Mouse (Mus musculus): ENCODE results near the gene Slc22a2. TPM values are rescaled to one million over a fixed set of nuclear protein-coding genes. Genes with fewer than 3 reads are reported as not detected.
"Not testable (repeated sequence)": the region's sequence is repeated elsewhere in the genome, so short reads cannot be mapped to it uniquely, and the experiment has no call there.

Gene Slc22a2
- polyA plus RNA-seq, 1 experiment from 2014 or later = 1.8 TPM

DNA sequence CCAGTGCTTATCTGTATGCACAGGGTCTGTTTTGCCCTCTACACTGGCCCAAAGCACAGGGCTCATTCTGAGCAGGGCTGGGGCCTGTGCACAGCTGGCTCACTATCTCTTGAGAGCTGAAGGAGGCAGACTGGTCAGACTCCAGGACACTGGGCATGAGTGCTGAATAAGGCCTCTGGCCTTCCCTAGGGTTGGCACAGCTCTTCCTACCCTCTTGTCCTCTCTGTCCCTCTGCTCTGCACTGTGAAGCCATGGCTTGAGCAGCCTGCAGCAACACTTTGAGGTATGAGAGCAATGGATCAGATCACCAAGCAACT lies 85.4 kb downstream of the Slc22a2 start:
- Histone ChIP-seq H3K27me3 (ENCODE audit: control insufficient read depth, insufficient read depth, low read length) (no peaks in the 10 kb centered on the region), H3K4me1 (ENCODE audit: control insufficient read depth, insufficient read depth, low read length) (peaks cover 19% of the 10 kb centered on the region), H3K27ac (ENCODE audit: low read depth, low read length) (peak overlapping the region; percentile 66; the same call in 1 of the 2 replicates), H3K4me2 (replicated peaks; ENCODE audit: low read depth, low read length) (no peak overlapping the region), H3K9me3 (ENCODE audit: control insufficient read depth, low read length) (no peaks in the 10 kb centered on the region), H3K9ac (ENCODE audit: low read depth, low read length) (no peak overlapping the region), H3K4me3 (ENCODE audit: low read length) (no peak overlapping the region), H3K36me3 (ENCODE audit: control insufficient read depth, insufficient read depth, low read length) (no peaks in the 10 kb centered on the region)
- ATAC-seq (ENCODE audit: low FRiP score, low TSS enrichment) = peak; percentile 13; the same call in 1 of the 2 replicates

DNA sequence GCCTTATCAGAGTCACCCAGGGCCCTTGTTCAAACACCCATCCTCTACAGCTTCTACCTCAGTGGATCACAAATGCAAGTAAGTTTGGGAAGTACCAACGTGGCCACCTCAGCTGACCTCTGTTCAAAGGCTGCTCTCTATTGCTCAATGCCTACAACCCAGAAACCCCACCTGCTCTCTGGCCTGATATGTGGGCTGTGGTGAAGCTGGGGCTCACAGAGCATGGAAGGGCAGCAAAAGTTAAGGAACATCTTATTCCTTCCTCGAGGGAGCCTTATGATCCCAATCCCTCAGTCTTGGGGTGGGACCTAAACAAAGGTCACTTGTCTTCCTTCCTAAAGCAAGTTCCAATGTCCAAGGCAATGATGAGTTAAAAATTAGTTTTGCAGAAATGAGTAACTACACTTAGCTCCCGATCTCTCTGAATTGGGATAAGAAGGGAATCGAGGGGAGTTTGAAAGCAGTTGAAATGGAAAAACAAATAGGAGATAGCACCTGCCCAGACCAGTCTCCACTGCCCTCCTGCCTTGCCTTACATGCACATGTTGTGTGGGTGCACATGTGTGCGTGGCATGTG lies 87.2 kb downstream of the Slc22a2 start:
- 84% methylated on average over 5 of the region's 5 CpGs for WGBS
- no peaks in the 10 kb centered on the region for H3K9me3 ChIP-seq (ENCODE audit: control insufficient read depth, low read length)
- no peaks in the 10 kb centered on the region for H3K36me3 ChIP-seq (ENCODE audit: control insufficient read depth, insufficient read depth, low read length)
- ATAC-seq (ENCODE audit: low FRiP score, low TSS enrichment) = no peak
- no peak overlapping the region for H3K27ac ChIP-seq (ENCODE audit: low read depth, low read length)
- no peak overlapping the region for H3K9ac ChIP-seq (ENCODE audit: low read depth, low read length)
- H3K27me3 ChIP-seq (ENCODE audit: control insufficient read depth, insufficient read depth, low read length) = no peaks in the 10 kb centered on the region
- peaks cover 19% of the 10 kb centered on the region for H3K4me1 ChIP-seq (ENCODE audit: control insufficient read depth, insufficient read depth, low read length)
- H3K4me2 ChIP-seq (replicated peaks; ENCODE audit: low read depth, low read length) = no peak overlapping the region
- H3K4me3 ChIP-seq (ENCODE audit: low read length) = no peak overlapping the region

DNA sequence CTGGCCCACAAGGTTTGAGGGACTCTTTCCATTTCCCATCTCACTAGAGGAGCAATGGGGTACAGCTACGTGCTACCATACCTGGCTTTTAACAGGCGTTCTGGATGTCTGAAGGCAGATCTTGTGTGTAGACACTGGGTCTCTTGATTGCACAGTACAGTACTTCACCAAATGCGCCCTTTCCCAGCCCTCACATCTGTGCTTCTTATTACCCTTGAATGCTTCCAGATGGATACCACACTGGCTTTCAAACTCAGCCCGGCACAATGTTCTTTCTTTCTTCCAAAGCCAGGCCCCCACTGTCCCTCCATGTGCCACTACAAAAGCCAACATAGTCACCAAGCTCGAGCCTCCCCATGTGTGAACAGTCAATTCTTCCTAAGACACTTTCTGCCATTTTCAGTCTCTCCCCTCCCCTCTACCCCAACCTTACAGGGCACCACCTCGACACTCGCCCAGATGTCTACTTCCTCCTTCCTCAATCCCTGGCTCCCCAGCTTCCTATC lies 88.4 kb downstream of the Slc22a2 start:
- no peaks in the 10 kb centered on the region for H3K36me3 ChIP-seq (ENCODE audit: control insufficient read depth, insufficient read depth, low read length)
- no peak overlapping the region for H3K27ac ChIP-seq (ENCODE audit: low read depth, low read length)
- 73% methylated on average over 7 of the region's 7 CpGs for WGBS

DNA sequence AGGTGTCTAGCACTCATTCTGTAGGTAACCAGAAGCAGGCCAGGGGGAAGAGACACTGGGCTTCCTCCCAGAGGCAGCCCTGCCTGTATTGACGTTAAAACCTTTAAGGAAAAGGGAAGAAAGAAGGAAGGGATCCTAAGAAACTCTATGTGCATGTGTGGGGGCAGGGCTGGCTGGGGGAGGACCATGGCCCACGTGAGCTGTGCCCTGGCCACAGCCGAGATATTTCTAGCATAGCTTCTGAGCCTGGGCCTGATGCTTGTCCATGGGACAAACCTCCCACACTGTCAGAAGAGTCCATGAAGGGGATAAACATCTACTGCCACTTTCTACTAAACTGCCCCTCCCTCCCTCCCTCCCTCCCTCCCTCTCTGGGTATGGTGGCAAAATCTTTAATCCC lies 89.9 kb downstream of the Slc22a2 start:
- Histone ChIP-seq H3K27me3 (ENCODE audit: control insufficient read depth, insufficient read depth, low read length) (no peaks in the 10 kb centered on the region), H3K4me2 (replicated peaks; ENCODE audit: low read depth, low read length) (no peak overlapping the region), H3K9ac (ENCODE audit: low read depth, low read length) (no peak overlapping the region), H3K4me1 (ENCODE audit: control insufficient read depth, insufficient read depth, low read length) (peaks cover 10% of the 10 kb centered on the region; the same call in 1 of the 2 replicates), H3K4me3 (ENCODE audit: low read length) (no peak overlapping the region), H3K36me3 (ENCODE audit: control insufficient read depth, insufficient read depth, low read length) (no peaks in the 10 kb centered on the region), H3K9me3 (ENCODE audit: control insufficient read depth, low read length) (no peaks in the 10 kb centered on the region), H3K27ac (ENCODE audit: low read depth, low read length) (no peak overlapping the region)
- 41% methylated on average over 3 of the region's 3 CpGs for WGBS
- ATAC-seq (ENCODE audit: low FRiP score, low TSS enrichment) = no peak

More for the DNA sequence above, 88.4 kb downstream of the Slc22a2 start:
- Histone ChIP-seq H3K27me3 (ENCODE audit: control insufficient read depth, insufficient read depth, low read length) (no peaks in the 10 kb centered on the region), H3K9ac (ENCODE audit: low read depth, low read length) (no peak overlapping the region), H3K9me3 (ENCODE audit: control insufficient read depth, low read length) (no peaks in the 10 kb centered on the region), H3K4me1 (ENCODE audit: control insufficient read depth, insufficient read depth, low read length) (peaks cover 19% of the 10 kb centered on the region), H3K4me2 (replicated peaks; ENCODE audit: low read depth, low read length) (no peak overlapping the region), H3K4me3 (ENCODE audit: low read length) (no peak overlapping the region)
- no peak for ATAC-seq (ENCODE audit: low FRiP score, low TSS enrichment)

DNA sequence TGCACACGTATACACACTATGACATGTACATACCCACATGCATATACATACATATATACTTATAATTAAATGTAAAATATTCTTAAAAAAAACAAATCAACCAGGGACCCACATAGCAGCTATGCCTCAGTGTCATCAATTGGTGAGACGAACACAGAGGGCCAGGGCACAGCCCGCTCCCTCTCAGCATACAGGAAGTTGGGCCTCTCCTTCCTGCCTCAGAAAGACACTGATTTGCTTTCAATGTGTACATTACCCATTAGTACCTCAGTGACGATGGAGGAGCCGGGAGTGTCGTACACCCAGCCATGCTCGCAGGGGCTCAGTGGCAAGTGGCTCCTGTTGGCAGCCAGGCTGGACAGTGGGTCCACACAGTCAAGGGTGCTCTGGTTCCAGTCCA lies 91.0 kb downstream of the Slc22a2 start:
- not testable (repeated sequence) for ATAC-seq (ENCODE audit: low FRiP score, low TSS enrichment); H3K9ac ChIP-seq (ENCODE audit: low read depth, low read length)

DNA sequence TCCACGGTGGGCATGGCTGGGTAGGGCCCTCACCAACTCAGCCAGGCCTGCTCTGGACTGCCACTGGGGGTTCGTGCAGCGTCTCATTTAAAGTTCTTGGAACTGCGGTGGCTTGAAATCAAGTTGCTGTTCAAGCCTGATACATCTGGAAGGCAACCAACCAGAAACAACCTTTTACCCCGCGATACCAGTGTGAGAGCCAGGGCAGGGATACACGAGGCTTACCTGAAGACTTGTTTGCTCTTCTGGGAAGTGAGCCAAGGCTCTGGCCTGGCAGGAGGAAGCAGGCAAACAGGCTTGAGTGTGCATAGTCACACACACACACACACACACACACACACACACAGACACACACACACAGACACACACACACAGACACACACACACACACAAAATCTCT lies 91.7 kb downstream of the Slc22a2 start, which contains the start of gene Slc22a1:
Gene Slc22a1 (minus strand): TSS at position 184 of the 400 bp plus-strand sequence.
- H3K4me2 ChIP-seq (replicated peaks; ENCODE audit: low read depth, low read length) = no peak within 1 kb of the TSS
- H3K9ac ChIP-seq (ENCODE audit: low read depth, low read length) = no peak within 1 kb of the TSS
- no peaks in the 10 kb centered on the region for H3K27me3 ChIP-seq (ENCODE audit: control insufficient read depth, insufficient read depth, low read length)
- H3K36me3 ChIP-seq (ENCODE audit: control insufficient read depth, insufficient read depth, low read length) = no peaks in the 10 kb centered on the region
- 73% methylated on average over 7 of the region's 7 CpGs for WGBS
- no peak within 1 kb of the TSS for H3K4me3 ChIP-seq (ENCODE audit: low read length)
- no peaks in the 10 kb centered on the region for H3K4me1 ChIP-seq (ENCODE audit: control insufficient read depth, insufficient read depth, low read length)
- no peaks in the 10 kb centered on the region for H3K9me3 ChIP-seq (ENCODE audit: control insufficient read depth, low read length)
- no peak for ATAC-seq (ENCODE audit: low FRiP score, low TSS enrichment)
- no peak within 1 kb of the TSS for H3K27ac ChIP-seq (ENCODE audit: low read depth, low read length)

More for the DNA sequence above, 91.0 kb downstream of the Slc22a2 start:
- H3K27me3 ChIP-seq (ENCODE audit: control insufficient read depth, insufficient read depth, low read length); H3K36me3 ChIP-seq (ENCODE audit: control insufficient read depth, insufficient read depth, low read length); H3K4me1 ChIP-seq (ENCODE audit: control insufficient read depth, insufficient read depth, low read length); H3K4me2 ChIP-seq (replicated peaks; ENCODE audit: low read depth, low read length); H3K27ac ChIP-seq (ENCODE audit: low read depth, low read length); H3K9me3 ChIP-seq (ENCODE audit: control insufficient read depth, low read length); H3K4me3 ChIP-seq (ENCODE audit: low read length): not testable (repeated sequence)
- 82% methylated on average over 7 of the region's 7 CpGs for WGBS

DNA sequence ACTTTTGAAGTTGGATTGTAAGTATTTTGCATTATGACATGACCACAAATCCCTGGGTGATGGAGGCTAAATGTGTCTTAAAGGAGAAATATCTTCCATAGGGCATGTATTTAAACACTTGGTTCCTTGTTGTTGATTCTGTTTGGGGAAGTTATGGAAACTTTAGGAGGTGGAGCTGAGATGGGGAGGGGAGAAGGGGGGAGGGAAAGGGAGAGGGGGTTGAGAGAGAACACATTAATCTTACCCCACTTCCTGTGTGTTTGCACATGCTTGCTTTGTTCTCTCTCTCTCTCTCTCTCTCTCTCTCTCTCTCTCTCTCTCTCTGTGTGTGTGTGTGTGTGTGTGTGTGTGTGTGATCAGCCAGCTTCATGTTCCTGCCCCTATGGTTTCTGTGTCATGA lies 93.2 kb downstream of the Slc22a2 start:
- Histone ChIP-seq H3K36me3 (ENCODE audit: control insufficient read depth, insufficient read depth, low read length) (peaks cover 5% of the 10 kb centered on the region), H3K9ac (ENCODE audit: low read depth, low read length) (no peak overlapping the region), H3K4me1 (ENCODE audit: control insufficient read depth, insufficient read depth, low read length) (no peaks in the 10 kb centered on the region), H3K4me3 (ENCODE audit: low read length) (no peak overlapping the region), H3K27ac (ENCODE audit: low read depth, low read length) (no peak overlapping the region), H3K27me3 (ENCODE audit: control insufficient read depth, insufficient read depth, low read length) (no peaks in the 10 kb centered on the region), H3K9me3 (ENCODE audit: control insufficient read depth, low read length) (no peaks in the 10 kb centered on the region), H3K4me2 (replicated peaks; ENCODE audit: low read depth, low read length) (no peak overlapping the region)
- ATAC-seq (ENCODE audit: low FRiP score, low TSS enrichment) = no peak

Other genes with a start within 250 kb of the Slc22a2 start
- gene Plg, start 205.5 kb upstream of the Slc22a2 start, polyA plus RNA-seq (2014; fragmentation: Nextera tagmentation; extraction: Ambion mirVana) = not detected in 2 replicates
- 0.41 and 0.53 TPM in 2 replicates for gene Slc22a3, start 76.4 kb upstream of the Slc22a2 start, polyA plus RNA-seq (2014; fragmentation: Nextera tagmentation; extraction: Ambion mirVana)
- gene Slc22a1, start 91.7 kb downstream of the Slc22a2 start, polyA plus RNA-seq (2014; fragmentation: Nextera tagmentation; extraction: Ambion mirVana) = 0.63 and 1.2 TPM in 2 replicates
- 20.7 and 37.8 TPM in 2 replicates for gene Igf2r, start 185.5 kb downstream of the Slc22a2 start, polyA plus RNA-seq (2014; fragmentation: Nextera tagmentation; extraction: Ambion mirVana)